Mouse (Mus musculus): ENCODE measurements around the gene Crtc1.

DNA sequence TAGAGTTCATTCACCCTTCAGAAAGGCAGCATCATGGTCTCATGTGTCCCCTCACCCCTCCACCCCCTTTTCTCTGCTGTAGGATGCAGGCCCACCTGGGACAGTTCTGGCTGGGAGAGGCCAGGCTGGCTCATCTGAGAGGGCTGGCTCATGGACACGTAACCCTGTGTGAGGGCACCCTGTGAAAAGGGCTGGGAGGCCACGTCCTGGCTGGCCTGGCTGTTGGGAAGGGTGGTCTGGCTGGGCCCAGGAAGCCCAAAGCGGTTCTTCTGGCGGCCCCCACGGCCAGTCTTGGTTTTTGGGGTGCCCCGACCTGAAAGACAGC, 106.5 kb downstream of the Crtc1 start:
- TF ChIP-seq POLR2A (IDR thresholded peaks at IDR 0.05; ENCODE audit: insufficient read depth, low read length) (no peak), CTCF (IDR thresholded peaks at IDR 0.05; ENCODE audit: low read depth, low read length) (no peak)

Data from ES-Bruce4 (cell line).